42 mouse cellular contexts compared by ENCODE assay signal in the genomic region with DNA sequence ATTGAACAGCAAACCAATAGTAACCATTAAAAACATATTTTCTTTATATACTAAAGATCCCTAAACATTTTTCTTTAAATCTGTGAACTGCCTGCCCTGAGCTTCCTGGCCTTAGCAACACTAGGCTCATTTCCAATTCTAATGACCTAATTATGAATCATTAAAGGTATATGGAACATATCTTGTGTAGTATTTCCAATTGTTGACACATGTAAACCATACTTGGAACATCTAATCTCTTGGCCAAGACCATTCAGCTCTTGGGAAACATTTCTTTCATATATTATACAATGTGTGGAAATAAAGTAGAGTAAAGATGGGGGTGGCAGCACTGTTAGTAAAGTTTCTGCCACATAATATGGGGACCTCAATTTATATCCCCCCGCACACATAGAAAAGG. TPM values are rescaled to one million over a fixed set of nuclear protein-coding genes. Genes with fewer than 3 reads are reported as not detected.
"Had no signal": no experiment of that assay in that cellular context is flagged by ENCODE, and none has a peak within 500 bp of the region (broad histone marks: within the 10 kb centered on the region; RNA-seq: fewer than 3 reads in every experiment).

No protein-coding gene starts in this region.

- H3K27me3 ChIP-seq: heart, embryonic 12.5 days; heart, embryonic 13.5 days; heart, embryonic 15.5 days; hindbrain, embryonic 12.5 days; hindbrain, embryonic 13.5 days; hindbrain, embryonic 15.5 days; intestine, embryonic 15.5 days; kidney, embryonic 15.5 days had no signal

- H3K9ac ChIP-seq: heart, embryonic 12.5 days; heart, embryonic 13.5 days; heart, embryonic 15.5 days; hindbrain, embryonic 12.5 days; hindbrain, embryonic 13.5 days; hindbrain, embryonic 14.5 days; hindbrain, embryonic 15.5 days; intestine, embryonic 15.5 days; kidney, embryonic 15.5 days had no signal

- DNase-seq: heart, postnatal 10 days; heart, postnatal 14 days; heart, postnatal 36 days; heart, postnatal 4 days; kidney, adult 11 months; kidney, adult 18-20 months; kidney, adult 2 months; kidney, adult 8-10 months; kidney, adult 9 months; kidney, postnatal 10 days; kidney, postnatal 14 days; kidney, postnatal 25 days; kidney, postnatal 36 days; kidney, postnatal 4 days; layer of hippocampus, adult 9-11 months; layer of hippocampus, postnatal 36 days had no signal

- H3K4me3 ChIP-seq: heart, embryonic 10.5 days; heart, embryonic 12.5 days; heart, embryonic 13.5 days; heart, embryonic 15.5 days; hindbrain, embryonic 10.5 days; hindbrain, embryonic 12.5 days; hindbrain, embryonic 13.5 days; hindbrain, embryonic 15.5 days; intestine, embryonic 15.5 days; kidney, embryonic 15.5 days; layer of hippocampus, adult 2 months had no signal

- H3K9me3 ChIP-seq: heart, embryonic 10.5 days; heart, embryonic 12.5 days; heart, embryonic 13.5 days; heart, embryonic 15.5 days; hindbrain, embryonic 10.5 days; hindbrain, embryonic 12.5 days; hindbrain, embryonic 13.5 days; hindbrain, embryonic 15.5 days; intestine, embryonic 15.5 days; kidney, embryonic 15.5 days had no signal

- H3K4me2 ChIP-seq: heart, embryonic 11.5 days; heart, embryonic 12.5 days; heart, embryonic 13.5 days; heart, embryonic 15.5 days; hindbrain, embryonic 12.5 days; hindbrain, embryonic 13.5 days; hindbrain, embryonic 14.5 days; hindbrain, embryonic 15.5 days; intestine, embryonic 15.5 days; kidney, embryonic 15.5 days had no signal

- H3K36me3 ChIP-seq: heart, embryonic 10.5 days; heart, embryonic 12.5 days; heart, embryonic 13.5 days; heart, embryonic 15.5 days; hindbrain, embryonic 10.5 days; hindbrain, embryonic 12.5 days; hindbrain, embryonic 13.5 days; hindbrain, embryonic 15.5 days; intestine, embryonic 15.5 days; kidney, embryonic 15.5 days had no signal

- H3K4me1 ChIP-seq: heart, embryonic 10.5 days; heart, embryonic 12.5 days; heart, embryonic 13.5 days; heart, embryonic 15.5 days; hindbrain, embryonic 10.5 days; hindbrain, embryonic 12.5 days; hindbrain, embryonic 13.5 days; hindbrain, embryonic 15.5 days; intestine, embryonic 15.5 days; kidney, embryonic 15.5 days had no signal

- H3K27ac ChIP-seq: heart, embryonic 10.5 days; heart, embryonic 13.5 days; heart, embryonic 15.5 days; hindbrain, embryonic 10.5 days; hindbrain, embryonic 12.5 days; hindbrain, embryonic 13.5 days; hindbrain, embryonic 14.5 days; hindbrain, embryonic 15.5 days; hindbrain, postnatal 0 days; intestine, embryonic 15.5 days; kidney, embryonic 15.5 days; kidney, postnatal 0 days; layer of hippocampus, adult 2 months had no signal

- ATAC-seq: hindbrain, embryonic 16.5 days; hindbrain, postnatal 0 days; inflammation-experienced regulatory T-cells, adult 6 months; intestine, embryonic 15.5 days; intestine, embryonic 16.5 days; intestine, postnatal 0 days had no signal

RNA-seq across cellular contexts. Expression of a gene that starts 17.8 kb away (rescaled TPM):
- polyA plus RNA-seq: heart, embryonic 10.5 days; heart, embryonic 11.5 days; heart, embryonic 12.5 days; heart, embryonic 13.5 days; heart, embryonic 14.5 days; heart, embryonic 15.5 days; heart, embryonic 16.5 days; heart, postnatal 0 days; hindbrain, embryonic 10.5 days; hindbrain, embryonic 11.5 days; hindbrain, embryonic 12.5 days; hindbrain, embryonic 13.5 days; hindbrain, embryonic 14.5 days; hindbrain, embryonic 15.5 days; hindbrain, embryonic 16.5 days; hindbrain, postnatal 0 days; intestine, embryonic 14.5 days; intestine, embryonic 15.5 days; intestine, embryonic 16.5 days; kidney, embryonic 14.5 days; kidney, embryonic 15.5 days; kidney, embryonic 16.5 days; kidney, postnatal 0 days had no signal
